Mouse (Mus musculus) gastrocnemius, adult 18-20 months (tissue): ENCODE measurements around the gene Timm8a2. TPM values are rescaled to one million over a fixed set of nuclear protein-coding genes. Genes with fewer than 3 reads are reported as not detected.
"Not testable (repeated sequence)": the region's sequence is repeated elsewhere in the genome, so short reads cannot be mapped to it uniquely, and the experiment has no call there.

Source experiments
- DNase-seq: peaks from one replicate; pipeline ENCODE4 v3.0.0; 2021; ENCODE audit warnings: low spot score
- total RNA-seq, 2 experiments: library from RNA; stranded (reverse); gene quantifications; 2 replicates each; pipeline ENCODE4 v1.2.3; 2021

The Timm8a2 gene
- total RNA-seq, 2 experiments from 2014 or later: not detected

GRCm38 (mm10) chr14:122060642-122061041 lies 26.2 kb downstream of the Timm8a2 start:
- DNase-seq: peak; percentile 84

- no peak for DNase-seq
These were observed 26.9 kb downstream of the Timm8a2 start for GRCm38 (mm10) chr14:122061376-122061775.

- no peak for DNase-seq
These were observed 28.1 kb downstream of the Timm8a2 start for GRCm38 (mm10) chr14:122062411-122063090.

- DNase-seq: no peak
These were observed 29.1 kb downstream of the Timm8a2 start for GRCm38 (mm10) chr14:122063599-122063998.

GRCm38 (mm10) chr14:122064519-122064918 lies 30.0 kb downstream of the Timm8a2 start:
- DNase-seq: peak; percentile 55

- no peak for DNase-seq
These were observed 31.8 kb downstream of the Timm8a2 start for GRCm38 (mm10) chr14:122066243-122066642.

- DNase-seq: not testable (repeated sequence)
These were observed 33.6 kb downstream of the Timm8a2 start for GRCm38 (mm10) chr14:122068036-122068435.

DNA sequence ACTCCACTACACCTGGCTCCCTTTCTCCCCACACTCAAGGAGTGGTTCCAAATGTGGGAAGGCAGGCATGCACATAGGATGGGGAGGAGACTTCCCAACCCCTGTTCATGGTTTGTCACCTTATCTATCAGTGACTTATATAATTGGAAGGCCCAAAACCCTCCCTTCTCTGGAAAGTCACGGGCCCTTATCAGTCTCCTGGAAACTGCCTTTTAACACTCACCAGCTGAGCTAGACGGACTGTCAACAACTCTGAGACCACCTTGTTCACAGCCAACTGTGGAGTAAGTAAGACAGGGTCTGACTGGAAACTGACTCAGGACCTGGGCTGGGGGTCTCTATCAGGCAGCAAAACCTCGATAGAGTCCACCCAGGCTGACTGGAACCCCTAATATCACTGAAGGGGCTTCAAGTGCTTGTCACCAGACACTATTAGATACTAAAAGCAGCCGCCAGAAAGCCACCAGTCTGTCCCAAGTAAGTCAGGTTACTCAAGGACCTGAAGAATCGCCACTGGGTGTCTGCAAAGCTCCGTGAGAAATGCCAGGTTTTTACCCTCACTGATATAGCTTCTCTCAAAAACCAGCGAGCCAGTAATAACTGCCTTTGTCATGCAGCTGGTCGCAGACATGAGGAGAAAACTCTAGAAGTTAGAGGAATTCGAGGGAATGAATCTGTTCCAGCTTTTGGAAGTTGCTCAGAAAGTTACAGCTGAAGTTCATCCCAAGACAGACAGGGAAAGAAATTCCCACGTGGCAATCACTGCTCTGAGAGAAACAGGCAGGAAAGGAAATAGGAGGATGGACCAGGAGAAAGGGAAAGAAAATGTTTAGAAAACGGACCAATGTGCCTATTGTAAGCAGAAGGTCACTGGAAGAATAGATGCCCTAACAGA lies 34.6 kb downstream of the Timm8a2 start:
- DNase-seq: no peak

GRCm38 (mm10) chr14:122069948-122070347 lies 35.5 kb downstream of the Timm8a2 start:
- no peak for DNase-seq

DNA sequence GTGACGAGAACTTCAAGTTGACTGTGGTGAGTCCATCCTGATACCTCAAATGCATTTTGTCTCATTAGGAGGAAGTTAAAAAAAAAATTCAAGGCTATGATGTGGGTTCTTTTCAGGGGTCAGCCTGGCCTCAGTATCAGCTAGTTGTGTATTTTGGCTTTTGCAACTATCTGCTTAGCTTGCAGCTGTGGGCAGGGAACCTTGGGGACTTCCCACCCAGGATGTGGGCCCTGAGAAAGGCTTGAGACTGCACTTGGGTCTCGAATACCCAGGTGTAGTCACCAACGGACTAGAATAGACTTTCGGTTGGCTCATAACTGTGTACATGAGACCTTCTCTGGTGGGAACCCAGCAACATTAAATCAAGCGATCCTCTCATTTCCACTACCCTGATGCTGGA lies 38.9 kb downstream of the Timm8a2 start:
- no peak for DNase-seq

DNA sequence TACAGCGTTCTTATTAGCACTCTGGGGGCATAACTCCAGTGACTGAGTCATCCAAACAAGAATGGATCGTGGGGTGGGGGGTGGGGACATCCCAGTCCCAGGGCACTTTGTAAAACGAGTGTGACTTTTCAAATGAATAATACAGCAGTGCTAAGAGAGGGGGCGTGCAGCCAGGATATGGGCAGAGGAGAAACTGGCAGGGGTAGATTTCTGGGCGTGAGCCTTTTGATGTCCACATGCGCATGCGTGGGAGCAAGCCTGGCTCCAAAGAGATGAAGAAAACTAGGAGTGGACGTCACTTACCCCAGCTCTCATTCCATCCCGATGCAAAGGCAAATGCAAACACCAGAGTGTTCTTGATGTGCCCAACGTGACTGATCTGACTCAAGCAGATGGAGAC lies 39.9 kb downstream of the Timm8a2 start:
- peak; percentile 32 for DNase-seq

DNA sequence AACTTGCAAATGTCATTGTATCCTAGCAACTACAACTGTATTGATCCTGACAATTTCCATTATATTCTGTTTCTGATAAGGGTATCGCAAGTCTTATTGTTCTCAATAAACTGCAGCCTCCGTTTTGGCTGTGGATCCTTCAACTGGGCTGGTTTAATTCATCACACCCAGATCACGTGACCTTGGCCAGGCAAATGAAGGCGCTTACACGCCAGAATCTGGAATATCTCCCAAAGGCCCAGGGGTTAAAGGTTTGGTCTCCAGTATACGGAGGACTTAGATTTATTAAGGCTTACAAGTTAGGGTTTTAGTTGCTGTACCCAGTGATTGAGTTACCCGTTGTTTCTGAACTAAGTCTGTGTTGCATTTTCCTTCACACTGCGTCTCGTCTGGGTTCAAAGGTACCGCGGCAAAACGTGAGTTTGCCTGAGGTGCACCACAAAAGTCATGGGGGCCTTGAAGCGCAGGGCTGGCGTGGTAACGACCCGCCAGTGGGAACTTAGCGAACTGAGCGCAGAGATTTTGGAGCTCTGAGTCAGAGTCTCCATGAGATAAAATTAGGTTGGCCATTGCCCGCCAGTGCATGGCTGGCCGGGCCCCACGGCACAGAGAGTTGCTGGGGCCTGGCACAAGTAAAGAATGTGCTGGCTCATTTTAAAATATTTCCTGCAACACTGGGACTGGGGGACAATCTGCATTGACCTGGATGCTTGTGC lies 41.2 kb downstream of the Timm8a2 start:
- DNase-seq: peak; percentile 54

DNA sequence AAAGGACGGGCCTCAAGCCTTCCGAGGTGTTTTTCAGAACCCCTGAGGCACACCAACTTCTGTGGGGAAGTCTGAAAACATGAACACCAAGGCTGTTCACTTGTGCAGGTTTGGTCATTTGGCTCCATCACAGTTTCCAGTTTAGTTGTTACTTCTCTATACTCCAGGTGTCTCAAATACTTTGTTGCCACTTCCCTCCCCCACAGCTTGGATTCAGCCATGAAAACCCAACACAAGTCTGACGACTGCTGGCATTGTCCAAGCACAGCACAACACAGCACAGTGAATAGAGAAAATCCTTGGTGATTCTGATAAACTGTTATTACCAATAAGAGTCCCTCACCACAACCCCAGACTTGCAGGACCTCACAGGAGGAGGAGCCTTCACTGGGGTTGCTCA lies 42.5 kb downstream of the Timm8a2 start:
- no peak for DNase-seq

DNA sequence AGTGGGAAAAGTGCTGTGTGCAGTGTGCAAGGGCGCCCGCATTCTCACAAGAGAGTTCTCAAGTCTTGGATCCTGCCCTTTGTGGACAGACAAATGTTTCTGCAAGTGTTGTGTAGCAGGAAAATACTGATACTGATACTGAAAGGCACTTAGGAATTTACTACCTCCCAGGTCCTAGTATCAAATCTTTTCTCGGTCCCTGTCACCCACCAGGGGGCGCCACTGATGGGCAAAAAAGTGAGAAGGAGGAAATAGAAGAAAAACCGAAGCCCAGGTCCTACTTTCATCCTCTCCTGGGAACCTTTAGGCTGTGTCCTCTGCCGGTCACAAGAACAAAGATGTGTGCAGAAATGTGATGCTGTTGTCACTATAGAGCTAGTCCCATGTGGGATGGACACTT lies 45.0 kb downstream of the Timm8a2 start:
- peak; percentile 36 for DNase-seq

DNA sequence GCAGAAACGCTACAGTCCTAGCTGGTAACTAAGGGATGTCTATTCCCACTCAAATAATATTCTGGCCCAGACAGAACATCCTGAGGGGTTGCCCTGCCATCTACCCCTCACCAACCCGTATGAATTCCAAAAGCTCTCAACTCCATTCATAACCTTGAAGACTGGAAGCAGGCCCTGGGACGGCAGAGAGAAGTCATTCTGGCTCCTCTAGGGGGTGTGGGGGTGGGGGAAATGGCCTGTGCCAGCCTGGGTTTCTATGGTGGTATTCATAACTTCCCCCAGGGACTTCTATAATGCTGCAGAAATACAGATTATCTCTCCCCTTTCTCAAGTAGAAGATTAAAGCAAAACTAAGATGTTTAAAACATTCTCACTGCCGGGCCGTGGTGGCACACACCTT lies 45.4 kb downstream of the Timm8a2 start:
- DNase-seq: no peak

DNA sequence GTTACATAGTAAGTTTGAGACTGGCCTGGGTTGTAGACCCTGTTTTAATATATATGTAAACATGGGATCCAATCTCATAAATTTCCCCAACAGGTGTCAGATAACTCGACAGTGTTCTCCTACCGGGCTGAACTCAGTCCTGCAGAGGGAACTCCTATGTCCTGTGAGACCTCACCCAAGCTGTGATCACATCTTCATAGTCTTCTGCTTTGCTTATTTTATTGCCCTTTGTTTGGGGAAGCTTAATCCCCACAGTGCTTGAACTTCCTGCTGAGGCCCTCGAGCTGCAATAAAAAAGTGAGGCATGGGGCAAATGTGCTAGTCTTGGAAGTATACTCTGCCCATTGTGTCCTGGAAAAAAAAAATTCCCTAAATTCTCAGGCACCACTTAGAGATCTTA lies 46.8 kb downstream of the Timm8a2 start:
- DNase-seq: no peak

GRCm38 (mm10) chr14:122083499-122083898 lies 49.0 kb downstream of the Timm8a2 start:
- no peak for DNase-seq

- DNase-seq: no peak
These were observed 53.5 kb downstream of the Timm8a2 start for GRCm38 (mm10) chr14:122087956-122088355.
